Mouse (Mus musculus) intestine, postnatal 0 days (tissue): Measurements from ENCODE around the gene Wfdc8. TPM values are rescaled to one million over a fixed set of nuclear protein-coding genes. Genes with fewer than 3 reads are reported as not detected.
"Not testable (repeated sequence)": the region's sequence is repeated elsewhere in the genome, so short reads cannot be mapped to it uniquely, and the experiment has no call there.

Source experiments
- ATAC-seq: fragments of 200-750 bp; cut with Nextera tagmentation; 2 replicates; pipeline ENCODE4 v1.8.0; 2017; ENCODE audit warnings: mild to moderate bottlenecking, moderate TSS enrichment, moderate library complexity
- H3K27ac ChIP-seq: fragments of 300-500 bp; sonication (generic); 2 replicates; pipeline ENCODE4 v1.5.1; 2014; ENCODE audit warnings: mild to moderate bottlenecking, low read depth, low read length, moderate library complexity
- H3K27me3 ChIP-seq: fragments of 300-500 bp; sonication (generic); replicated peaks from 2 replicates; pipeline ENCODE4 v1.6.1; 2014; ENCODE audit warnings: low read length, mixed read lengths; ENCODE audit not compliant: control insufficient read depth, insufficient read depth
- H3K36me3 ChIP-seq: fragments of 300-500 bp; sonication (generic); 2 replicates; pipeline ENCODE4 v1.6.1; 2014; ENCODE audit warnings: mild to moderate bottlenecking, moderate library complexity; ENCODE audit not compliant: control insufficient read depth, insufficient read depth
- H3K4me1 ChIP-seq: fragments of 300-500 bp; sonication (generic); replicated peaks from 2 replicates; pipeline ENCODE4 v1.6.1; 2014; ENCODE audit warnings: antibody characterized with exemption, low read length, mixed read lengths; ENCODE audit not compliant: control insufficient read depth, insufficient read depth
- H3K4me2 ChIP-seq: fragments of 300-500 bp; sonication (generic); replicated peaks from 2 replicates; pipeline ENCODE4 v1.6.1; 2014; ENCODE audit warnings: low read depth, mild to moderate bottlenecking, moderate library complexity
- H3K4me3 ChIP-seq: fragments of 300-500 bp; sonication (generic); 2 replicates; pipeline ENCODE4 v1.5.1; 2014; ENCODE audit warnings: low read depth, low read length
- H3K9ac ChIP-seq: fragments of 300-500 bp; sonication (generic); 2 replicates; pipeline ENCODE4 v1.6.1; 2014; ENCODE audit warnings: mild to moderate bottlenecking, low read depth, low read length
- H3K9me3 ChIP-seq: fragments of 300-500 bp; sonication (generic); 2 replicates; pipeline ENCODE4 v1.6.1; 2016; ENCODE audit warnings: mixed run types; ENCODE audit not compliant: control insufficient read depth
- CTCF ChIP-seq: sonication (generic); IDR thresholded peaks from 2 replicates; pipeline ENCODE4 v1.5.1; 2016; ENCODE audit warnings: low read depth, mild to moderate bottlenecking, control low read depth, antibody characterized with exemption, moderate library complexity
- WGBS: fragments of 180-500 bp; shearing (Covaris S2); extraction: QIAGEN DNeasy Blood & Tissue Kit; methylation state at CpG from one replicate; pipeline ENCODE4 v1.1.7; 2014; 5-methylcytosine and 5-hydroxymethylcytosine counted together
- polyA plus RNA-seq: library from polyadenylated mRNA; unstranded; fragments of >200 nt; fragmentation: Nextera tagmentation; extraction: Ambion mirVana; gene quantifications from 2 replicates; pipeline ENCODE4 v1.2.1, GENCODE M21; 2015

Gene Wfdc8
- not detected in 2 replicates for polyA plus RNA-seq

- H3K9me3 ChIP-seq, H3K27me3 ChIP-seq, H3K36me3 ChIP-seq, H3K4me1 ChIP-seq, H3K9ac ChIP-seq, H3K4me3 ChIP-seq, H3K4me2 ChIP-seq, H3K27ac ChIP-seq, ATAC-seq: not testable (repeated sequence)
- WGBS: 50% methylated on average over 8 of the region's 8 CpGs
Observed at GRCm38 (mm10) chr2:164613471-164613870, at the start of gene Wfdc8, which contains the start of gene Wfdc6b. TSS of gene Wfdc8 (minus strand) at chr2:164613626. TSS of gene Wfdc6b (plus strand) at chr2:164613522.

- Histone ChIP-seq H3K4me1 (no peaks in the 10 kb centered on the region), H3K9me3 (no peaks in the 10 kb centered on the region), H3K36me3 (no peaks in the 10 kb centered on the region), H3K27me3 (no peaks in the 10 kb centered on the region), H3K27ac (no peak within 1 kb of the TSS), H3K4me2 (no peak within 1 kb of the TSS), H3K4me3 (no peak within 1 kb of the TSS), H3K9ac (no peak within 1 kb of the TSS)
- TF ChIP-seq CTCF: no peak
- 79% methylated on average over 9 of the region's 9 CpGs for WGBS
- ATAC-seq: no peak
Observed at GRCm38 (mm10) chr2:164656483-164656882, 43.1 kb upstream of the Wfdc8 start, which contains the start of gene Wfdc9. TSS of gene Wfdc9 (minus strand) at chr2:164656583.

GRCm38 (mm10) chr2:164655858-164656257 lies 42.4 kb upstream of the Wfdc8 start, which contains the start of gene Wfdc10:
TSS of gene Wfdc10 (plus strand) at chr2:164656046.
- H3K36me3 ChIP-seq: no peaks in the 10 kb centered on the region
- 9% methylated on average over 11 of the region's 11 CpGs for WGBS
- H3K27ac ChIP-seq: no peak within 1 kb of the TSS
- H3K9me3 ChIP-seq: no peaks in the 10 kb centered on the region
- no peak for ATAC-seq
- H3K4me2 ChIP-seq: no peak within 1 kb of the TSS
- no peaks in the 10 kb centered on the region for H3K4me1 ChIP-seq
- peak; percentile 92 for TF ChIP-seq CTCF
- H3K9ac ChIP-seq: no peak within 1 kb of the TSS
- H3K4me3 ChIP-seq: no peak within 1 kb of the TSS
- H3K27me3 ChIP-seq: no peaks in the 10 kb centered on the region

- Histone ChIP-seq H3K36me3 (no peaks in the 10 kb centered on the region), H3K9ac (no peak overlapping the region), H3K27me3 (no peaks in the 10 kb centered on the region), H3K9me3 (no peaks in the 10 kb centered on the region), H3K4me1 (no peaks in the 10 kb centered on the region), H3K4me3 (no peak overlapping the region), H3K27ac (no peak overlapping the region), H3K4me2 (no peak overlapping the region)
- no peak for ATAC-seq
- TF ChIP-seq CTCF: no peak
- 76% methylated on average over 13 of the region's 13 CpGs for WGBS
Observed at GRCm38 (mm10) chr2:164641881-164642673, 28.7 kb upstream of the Wfdc8 start.

- no peak for TF ChIP-seq CTCF
- no peak for ATAC-seq
- H3K27me3 ChIP-seq: no peaks in the 10 kb centered on the region
- no peak overlapping the region for H3K27ac ChIP-seq
- H3K4me2 ChIP-seq: no peak overlapping the region
- WGBS: 59% methylated on average over 7 of the region's 7 CpGs
- no peak overlapping the region for H3K9ac ChIP-seq
- no peaks in the 10 kb centered on the region for H3K9me3 ChIP-seq
- H3K4me3 ChIP-seq: no peak overlapping the region
- H3K4me1 ChIP-seq: no peaks in the 10 kb centered on the region
- H3K36me3 ChIP-seq: no peaks in the 10 kb centered on the region
Observed at GRCm38 (mm10) chr2:164641129-164641528, 27.7 kb upstream of the Wfdc8 start.

- no peaks in the 10 kb centered on the region for H3K27me3 ChIP-seq
- no peaks in the 10 kb centered on the region for H3K36me3 ChIP-seq
- no peak within 1 kb of the TSS for H3K9ac ChIP-seq
- H3K4me1 ChIP-seq: no peaks in the 10 kb centered on the region
- no peak within 1 kb of the TSS for H3K27ac ChIP-seq
- H3K9me3 ChIP-seq: no peaks in the 10 kb centered on the region
- TF ChIP-seq CTCF: no peak
- WGBS: 75% methylated on average over 3 of the region's 3 CpGs
- no peak within 1 kb of the TSS for H3K4me3 ChIP-seq
- no peak within 1 kb of the TSS for H3K4me2 ChIP-seq
- ATAC-seq: no peak
Observed at GRCm38 (mm10) chr2:164638696-164639095, 25.3 kb upstream of the Wfdc8 start, which contains the start of gene Wfdc16. TSS of gene Wfdc16 (minus strand) at chr2:164638796.
